Mouse (Mus musculus): ENCODE measurements around the gene Sco1. TPM values are rescaled to one million over a fixed set of nuclear protein-coding genes. Genes with fewer than 3 reads are reported as not detected.

The Sco1 gene
- total RNA-seq, 2 experiments from 2014 or later, result 8.5 to 8.6 TPM

DNA sequence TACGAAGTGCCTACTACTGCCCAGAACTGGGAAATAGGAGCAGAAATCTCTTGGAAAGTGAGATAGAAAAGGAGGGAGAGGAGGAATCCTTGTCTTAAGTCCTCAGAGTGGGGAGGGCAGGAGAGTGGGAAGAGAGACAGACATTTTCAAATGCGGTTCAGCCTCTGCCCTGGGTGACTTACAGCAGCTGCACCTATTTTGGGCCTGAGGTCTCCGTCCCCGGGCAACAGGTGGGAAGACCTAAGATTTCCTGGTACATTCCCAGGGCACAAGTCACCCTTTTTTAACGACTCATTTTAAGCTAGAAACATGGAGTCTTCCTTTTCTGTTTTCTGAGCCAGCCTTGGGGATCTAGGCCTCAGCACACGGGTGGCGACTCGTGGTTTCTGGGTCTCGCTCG, 54.5 kb downstream of the Sco1 start:
- DNase-seq, result no peak
- intact Hi-C loops (cut with DNase I; ENCODE audit: low total_unique reads), result no loop called here

- DNase-seq, result peak; percentile 72
- intact Hi-C loops (cut with DNase I; ENCODE audit: low total_unique reads), result loop anchor here (5.0 kb wide), 1 partner anchor 127 kb away; the partner anchor contains the start of gene Myh4
Measured at GRCm38 (mm10) chr11:67110168-67110948, 57.9 kb downstream of the Sco1 start.

DNA sequence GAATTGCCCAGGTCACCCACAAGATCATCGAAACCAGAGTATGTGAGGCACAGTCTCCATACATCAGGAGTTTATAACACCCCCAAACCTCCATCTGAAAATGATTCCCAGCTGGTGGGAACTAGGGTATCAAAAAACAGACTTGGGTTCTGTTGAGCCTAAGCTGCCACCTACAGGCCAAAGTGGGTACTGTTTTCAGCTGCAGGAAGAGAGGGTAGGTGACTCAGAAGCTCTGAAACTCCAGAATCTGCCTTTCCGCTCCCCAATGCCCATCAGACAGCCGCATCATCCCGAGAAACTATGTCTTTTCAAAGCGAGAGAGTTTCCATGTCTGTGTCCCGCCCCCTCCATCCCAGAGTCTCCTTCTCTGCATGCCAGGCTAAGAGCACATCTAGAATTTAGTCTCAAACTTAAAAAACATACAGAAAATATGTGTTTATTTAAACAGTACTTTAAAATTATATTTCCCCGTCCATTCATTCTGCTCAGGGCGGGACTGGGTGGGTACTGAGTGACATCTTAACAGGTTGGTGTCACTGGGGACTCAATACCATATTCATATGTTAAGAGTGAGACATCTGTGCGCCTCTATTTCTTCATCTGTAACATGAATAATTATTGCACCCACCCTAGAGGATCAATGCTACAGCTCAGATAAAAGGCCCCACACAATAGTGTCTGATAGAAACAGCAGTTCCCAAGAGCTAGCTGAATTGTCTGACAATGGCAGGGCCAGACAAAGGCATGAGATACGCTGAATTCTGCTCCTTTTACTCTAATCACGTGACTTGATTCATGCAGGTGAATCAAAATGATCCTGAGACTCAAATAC, 59.8 kb downstream of the Sco1 start:
- DNase-seq, result peak; percentile 73
- intact Hi-C loops (cut with DNase I; ENCODE audit: low total_unique reads), result loop anchor here (2.0 to 5.0 kb wide), 2 partner anchors 125 to 239 kb away; partner anchors contain the start of gene Myh4

- intact Hi-C loops (cut with DNase I; ENCODE audit: low total_unique reads), result loop anchor here (2.0 to 5.0 kb wide), 2 partner anchors 124 to 238 kb away; partner anchors contain the start of gene Myh4
- peak; percentile 65 for DNase-seq
Measured at GRCm38 (mm10) chr11:67112851-67113202, 60.4 kb downstream of the Sco1 start.

GRCm38 (mm10) chr11:67113381-67113780, 60.9 kb downstream of the Sco1 start:
- intact Hi-C loops (cut with DNase I; ENCODE audit: low total_unique reads), result loop anchor here (2.0 to 5.0 kb wide), 2 partner anchors 124 to 237 kb away; partner anchors contain the start of gene Myh4
- peak; percentile 23 for DNase-seq

GRCm38 (mm10) chr11:67114261-67114660, 61.8 kb downstream of the Sco1 start:
- intact Hi-C loops (cut with DNase I; ENCODE audit: low total_unique reads), result loop anchor here (5.0 kb wide), 1 partner anchor 123 kb away; the partner anchor contains the start of gene Myh4
- no peak for DNase-seq

- intact Hi-C loops (cut with DNase I; ENCODE audit: low total_unique reads), result loop anchor here (5.0 kb wide), 1 partner anchor 122 kb away; the partner anchor contains the start of gene Myh4
- peak; percentile 62 for DNase-seq
Measured at GRCm38 (mm10) chr11:67114901-67115300, 62.4 kb downstream of the Sco1 start.

Small RNA genes lying within 50 kb of the gene (microRNA-seq; reads per million reads assigned to microRNA genes)
- 0.50 to 2.2 reads per million in 2 experiments for gene Mir6923

Other genes with a start within 250 kb of the Sco1 start
- gene Pirt, start 140.7 kb upstream of the Sco1 start, total RNA-seq (2021), result under 1 TPM in 1 of 2 experiments, not detected in 1; 0.10 TPM
- gene Tmem238l, start 96.0 kb upstream of the Sco1 start, total RNA-seq (2021), result not detected
- 1 to 10 TPM; 1.0 TPM for gene Tmem220, start 27.5 kb upstream of the Sco1 start, total RNA-seq (2021)
- gene Adprm, start 76 bp upstream of the Sco1 start, total RNA-seq (2021), result 1 to 10 TPM; 5.6 to 7.8 TPM
- 10 to 100 TPM; 33.8 to 49.2 TPM for gene Myh3, start 25.6 kb downstream of the Sco1 start, total RNA-seq (2021)
- gene Myh2, start 118.4 kb downstream of the Sco1 start, total RNA-seq (2021), result 1,000 to 10,000 TPM; 1,817 to 1,833 TPM
- gene Myh1, start 147.4 kb downstream of the Sco1 start, total RNA-seq (2021), result 1,000 to 10,000 TPM; 3,624 to 4,119 TPM
- gene Myh4, start 185.4 kb downstream of the Sco1 start, total RNA-seq (2021), result over 10,000 TPM; 25,036 to 26,595 TPM
- gene Myh8, start 224.5 kb downstream of the Sco1 start, total RNA-seq (2021), result 100 to 1,000 TPM; 405 to 432 TPM

Data from gastrocnemius, postnatal 14 days (tissue).